Mouse (Mus musculus) lung, adult 2 months (tissue): Measurements from ENCODE around the gene Cdkn2aipnl.

Experiments used
- CTCF ChIP-seq: fragments of 200-500 bp; IDR thresholded peaks from 2 replicates; pipeline ENCODE4 v1.5.1; 2011; ENCODE audit warnings: mild to moderate bottlenecking, low read length, control low read depth; ENCODE audit not compliant: insufficient read depth
- POLR2A ChIP-seq: fragments of 200-500 bp; IDR thresholded peaks from 2 replicates; pipeline ENCODE4 v1.6.1; 2011; ENCODE audit warnings: low read depth, mild to moderate bottlenecking, control low read depth, low read length, borderline replicate concordance; ENCODE audit errors: extremely low read depth

DNA sequence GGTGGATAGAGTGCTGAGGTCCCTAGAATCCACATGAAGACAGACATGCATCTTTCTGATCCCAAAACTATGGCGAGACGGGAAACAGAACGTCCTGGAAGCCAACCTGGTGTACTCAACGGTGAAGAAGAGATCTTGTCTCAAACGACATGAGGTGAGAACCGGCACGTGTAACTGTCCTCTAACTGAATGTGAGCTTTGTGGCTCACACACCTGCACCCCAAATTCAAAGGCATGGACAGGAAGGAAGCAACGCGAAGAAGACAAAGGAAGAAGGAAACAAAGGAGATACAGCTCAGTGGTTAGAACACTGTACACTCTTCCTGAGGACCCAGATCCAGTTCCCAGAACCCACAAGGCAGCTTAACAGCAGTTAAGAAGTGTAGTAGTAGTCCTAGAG lies 17.5 kb upstream of the Cdkn2aipnl start:
- TF ChIP-seq CTCF = no peak
- no peak for TF ChIP-seq POLR2A
